Mouse (Mus musculus) liver, postnatal 0 days (tissue): Measurements from ENCODE around the gene Aox1. TPM values are rescaled to one million over a fixed set of nuclear protein-coding genes. Genes with fewer than 3 reads are reported as not detected.

ENCODE experiments used
- ATAC-seq: fragments of 200-750 bp; cut with Nextera tagmentation; 2 replicates; pipeline ENCODE4 v1.8.0; 2017; ENCODE audit warnings: mild to moderate bottlenecking, moderate library complexity
- DNase-seq: peaks from one replicate; pipeline ENCODE4 v3.0.0-alpha.2; 2016
- H3K27ac ChIP-seq: fragments of 300-500 bp; sonication (generic); 2 replicates; pipeline ENCODE4 v1.5.1; 2014; ENCODE audit warnings: antibody characterized with exemption, moderate library complexity, mild to moderate bottlenecking, low read depth
- H3K27me3 ChIP-seq: fragments of 300-500 bp; sonication (generic); 2 replicates; pipeline ENCODE4 v1.6.1; 2014; ENCODE audit warnings: low read length, control low read depth, mixed read lengths; ENCODE audit not compliant: insufficient read depth
- H3K36me3 ChIP-seq: fragments of 300-500 bp; sonication (generic); replicated peaks from 2 replicates; pipeline ENCODE4 v1.6.1; 2014; ENCODE audit warnings: mild to moderate bottlenecking, control low read depth, low read length, moderate library complexity, mixed read lengths; ENCODE audit not compliant: insufficient read depth
- H3K4me1 ChIP-seq: fragments of 300-500 bp; sonication (generic); 2 replicates; pipeline ENCODE4 v1.6.1; 2014; ENCODE audit warnings: antibody characterized with exemption, mild to moderate bottlenecking, control low read depth; ENCODE audit not compliant: insufficient read depth
- H3K4me2 ChIP-seq: fragments of 300-500 bp; sonication (generic); 2 replicates; pipeline ENCODE4 v1.6.1; 2014; ENCODE audit warnings: low read depth, mild to moderate bottlenecking, low read length, moderate library complexity, mixed read lengths
- H3K4me3 ChIP-seq: fragments of 300-500 bp; sonication (generic); 2 replicates; pipeline ENCODE4 v1.5.1; 2014; ENCODE audit warnings: low read depth, low read length
- H3K9ac ChIP-seq: fragments of 300-500 bp; sonication (generic); replicated peaks from 2 replicates; pipeline ENCODE4 v1.6.1; 2014; ENCODE audit warnings: mild to moderate bottlenecking, moderate library complexity
- H3K9me3 ChIP-seq: fragments of 300-500 bp; sonication (generic); 2 replicates; pipeline ENCODE4 v1.6.1; 2016; ENCODE audit warnings: mild to moderate bottlenecking, control low read depth, low read length, mixed read lengths
- CTCF ChIP-seq: sonication (generic); IDR thresholded peaks from 2 replicates; pipeline ENCODE4 v1.5.1; 2016; ENCODE audit warnings: antibody characterized with exemption, low read depth
- EP300 ChIP-seq: IDR thresholded peaks from 2 replicates; pipeline ENCODE4 v1.6.1; 2016; ENCODE audit warnings: antibody characterized with exemption, low read depth, mild to moderate bottlenecking
- WGBS: fragments of 180-500 bp; shearing (Covaris S2); extraction: QIAGEN DNeasy Blood & Tissue Kit; methylation state at CpG from one replicate; pipeline ENCODE4 v1.1.7; 2014; ENCODE audit not compliant: insufficient replicate concordance; 5-methylcytosine and 5-hydroxymethylcytosine counted together
- polyA plus RNA-seq: library from polyadenylated mRNA; unstranded; fragments of >200 nt; fragmentation: Nextera tagmentation; extraction: Ambion mirVana; gene quantifications from 2 replicates; pipeline ENCODE4 v1.2.1, GENCODE M21; 2015

Aox1 gene
- polyA plus RNA-seq, 1 experiment from 2014 or later = 0.42 TPM

DNA sequence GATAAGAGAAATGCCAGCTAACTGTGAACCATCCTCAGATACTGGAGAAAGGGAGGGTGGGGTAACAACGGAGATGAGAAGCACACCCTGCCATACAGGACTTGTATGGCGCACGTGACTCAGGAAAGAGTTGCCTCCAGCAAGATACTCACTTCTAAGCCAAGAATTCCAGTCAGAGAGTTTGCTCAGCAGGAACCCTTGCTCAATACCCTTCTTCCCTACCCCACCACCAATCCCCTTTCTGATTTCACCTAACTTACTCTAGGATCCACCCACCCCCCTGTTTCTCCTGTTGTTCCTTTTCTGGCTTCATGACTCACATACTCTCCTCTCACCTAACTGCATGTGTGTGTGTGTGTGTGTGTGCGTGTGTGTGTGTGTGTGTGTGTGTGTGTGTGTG lies 81.6 kb downstream of the Aox1 start:
- Histone ChIP-seq H3K4me3 (no peak overlapping the region), H3K4me1 (peaks cover 9% of the 10 kb centered on the region; the same call in 1 of the 2 replicates), H3K36me3 (no peaks in the 10 kb centered on the region), H3K9ac (no peak overlapping the region), H3K9me3 (no peaks in the 10 kb centered on the region), H3K27ac (no peak overlapping the region), H3K27me3 (no peaks in the 10 kb centered on the region), H3K4me2 (no peak overlapping the region)
- no peak for TF ChIP-seq CTCF
- TF ChIP-seq EP300 = no peak
- whole genome bisulfite sequencing = 80% methylated on average over 4 of the region's 4 CpGs
- no peak for DNase-seq
- ATAC-seq = no peak

DNA sequence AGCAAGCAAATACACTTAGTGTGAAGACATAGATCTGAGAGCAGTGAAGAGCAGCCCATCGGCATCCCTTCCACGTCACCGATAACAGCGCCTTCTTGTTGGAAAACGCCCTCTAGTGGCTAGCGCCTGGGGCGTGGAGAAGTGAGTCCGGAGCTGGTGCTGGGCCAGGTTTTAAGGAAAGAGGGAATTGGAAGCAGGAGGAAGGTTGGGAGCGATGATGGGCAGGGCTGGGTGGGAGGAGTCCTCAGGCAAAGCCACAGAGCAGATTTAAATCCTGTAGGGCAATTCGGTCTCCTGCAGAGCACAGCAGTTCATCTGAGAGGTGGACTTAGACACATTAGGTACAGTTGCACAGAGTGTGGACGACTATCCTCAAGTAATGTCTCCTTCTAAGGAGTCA lies 83.1 kb downstream of the Aox1 start, which contains the start of gene Aox3:
Gene Aox3, plus strand, starts transcription at position 251 of the 400 bp plus-strand sequence.
- Histone ChIP-seq H3K27me3 (no peaks in the 10 kb centered on the region), H3K4me3 (peak within 1 kb of the TSS; percentile 30), H3K27ac (peak within 1 kb of the TSS; percentile 61), H3K9me3 (no peaks in the 10 kb centered on the region), H3K4me2 (peak within 1 kb of the TSS; percentile 66), H3K36me3 (no peaks in the 10 kb centered on the region), H3K9ac (peak within 1 kb of the TSS; percentile 26), H3K4me1 (peaks cover 9% of the 10 kb centered on the region; the same call in 1 of the 2 replicates)
- WGBS = 16% methylated on average over 11 of the region's 11 CpGs
- TF ChIP-seq CTCF (peak; percentile 81), EP300 (no peak)
- DNase-seq (peak; percentile 83), ATAC-seq (peak; percentile 91)

DNA sequence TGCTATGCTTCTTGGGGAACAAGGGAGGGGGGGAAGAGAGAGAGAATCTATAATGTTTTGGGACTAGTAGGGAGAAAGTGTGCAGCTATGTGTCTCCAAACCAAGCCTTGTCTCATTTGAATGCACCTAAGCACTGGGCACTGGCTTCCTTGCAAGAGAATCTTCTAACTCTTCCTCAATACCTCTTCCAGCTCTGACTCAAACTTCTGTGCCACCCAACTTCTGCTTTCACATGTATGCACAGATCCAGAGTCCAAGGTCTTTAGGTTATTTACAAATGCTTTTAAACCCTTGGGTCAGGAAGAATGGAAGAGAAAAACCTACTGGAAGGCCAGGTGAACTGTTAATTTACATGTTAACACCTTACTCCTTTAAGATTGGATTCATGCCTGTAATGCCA lies 83.7 kb downstream of the Aox1 start:
- Histone ChIP-seq H3K36me3 (no peaks in the 10 kb centered on the region), H3K27me3 (no peaks in the 10 kb centered on the region), H3K27ac (peak overlapping the region; percentile 61), H3K9ac (peak overlapping the region; percentile 26; the same call in 1 of the 2 replicates), H3K4me3 (peak overlapping the region; percentile 30), H3K4me1 (peaks cover 9% of the 10 kb centered on the region; the same call in 1 of the 2 replicates), H3K9me3 (no peaks in the 10 kb centered on the region), H3K4me2 (peak overlapping the region; percentile 66)
- DNase-seq (no peak), ATAC-seq (peak; percentile 32; the same call in 1 of the 2 replicates)
- no peak for TF ChIP-seq CTCF
- TF ChIP-seq EP300 = no peak

DNA sequence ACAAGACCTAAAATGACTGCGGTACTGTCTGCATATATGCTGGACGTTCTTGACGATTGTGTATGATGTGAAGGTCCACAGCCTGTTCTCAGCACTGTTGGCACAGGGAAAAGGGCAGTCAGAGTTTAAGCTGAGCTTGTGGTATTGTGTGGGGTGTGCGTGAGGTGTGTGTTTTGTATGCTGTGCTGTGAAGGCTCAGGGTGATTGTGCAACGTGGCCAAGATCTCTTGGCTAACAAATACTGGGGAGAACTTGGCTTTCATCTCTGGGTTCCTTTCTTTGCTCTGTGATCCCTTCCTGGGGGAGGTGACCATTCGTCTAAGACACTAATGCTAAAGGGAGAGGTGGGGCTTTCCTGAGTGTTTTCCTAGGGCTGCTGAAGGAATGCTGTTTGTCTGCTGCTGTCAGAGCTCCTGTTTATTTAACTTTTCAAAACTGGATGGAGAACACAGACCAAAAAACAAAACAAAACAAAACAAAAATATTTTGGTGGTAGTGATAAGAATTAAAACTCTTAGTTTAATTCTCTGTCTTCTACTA lies 84.4 kb downstream of the Aox1 start:
- WGBS = 46% methylated on average over 6 of the region's 6 CpGs
- Histone ChIP-seq H3K4me1 (peaks cover 9% of the 10 kb centered on the region; the same call in 1 of the 2 replicates), H3K9ac (peak overlapping the region; percentile 26; the same call in 1 of the 2 replicates), H3K9me3 (no peaks in the 10 kb centered on the region), H3K4me2 (peak overlapping the region; percentile 66), H3K27ac (peak overlapping the region; percentile 61), H3K4me3 (peak overlapping the region; percentile 30), H3K27me3 (no peaks in the 10 kb centered on the region), H3K36me3 (0 out of 2 replicates have a peak, but pooled peaks cover 3% of the 10 kb centered on the region)
- ATAC-seq = peak; percentile 45
- TF ChIP-seq CTCF = no peak
- no peak for TF ChIP-seq EP300
- DNase-seq = no peak

DNA sequence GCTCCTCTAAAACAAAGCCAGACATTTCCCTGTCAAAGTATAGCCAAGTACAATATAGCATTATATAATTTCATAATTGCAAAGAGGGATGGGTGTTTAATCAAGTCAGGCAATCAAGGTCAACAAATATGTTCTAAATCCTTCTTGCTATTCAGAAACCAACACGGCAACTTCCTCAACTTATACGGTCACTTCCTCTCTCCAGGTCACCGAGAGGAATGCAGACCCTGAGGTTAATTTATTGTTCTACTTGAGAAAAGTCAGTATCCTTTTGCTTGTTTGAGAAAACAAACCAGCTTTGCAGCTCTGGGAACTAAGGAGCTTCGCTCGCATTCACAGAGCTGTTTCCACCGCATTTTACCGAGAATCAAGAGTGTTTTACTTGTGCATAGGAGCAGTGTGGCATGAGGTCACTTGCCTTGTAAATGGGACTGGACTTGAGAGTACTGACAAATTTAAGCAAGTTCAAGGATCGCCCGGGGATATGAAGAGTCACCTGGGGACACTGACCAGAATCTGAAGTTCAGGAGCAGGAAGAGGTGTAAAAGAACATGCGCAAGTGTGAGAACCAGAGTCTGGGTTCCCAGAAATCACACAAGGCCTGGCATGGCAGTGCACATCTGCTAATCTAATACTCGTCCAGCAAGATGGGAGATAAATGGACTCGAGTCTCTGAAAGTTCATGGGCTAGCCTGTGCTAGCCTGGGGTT lies 85.1 kb downstream of the Aox1 start:
- H3K27me3 ChIP-seq = no peaks in the 10 kb centered on the region
- H3K9ac ChIP-seq = no peak overlapping the region
- TF ChIP-seq CTCF (no peak), EP300 (no peak)
- peaks cover 9% of the 10 kb centered on the region; the same call in 1 of the 2 replicates for H3K4me1 ChIP-seq
- DNase-seq (no peak), ATAC-seq (no peak)
- H3K9me3 ChIP-seq = no peaks in the 10 kb centered on the region
- peak overlapping the region; percentile 66; the same call in 1 of the 2 replicates for H3K4me2 ChIP-seq
- 49% methylated on average over 12 of the region's 12 CpGs for WGBS
- H3K4me3 ChIP-seq = no peak overlapping the region
- H3K27ac ChIP-seq = no peak overlapping the region
- H3K36me3 ChIP-seq = 0 out of 2 replicates have a peak, but pooled peaks cover 9% of the 10 kb centered on the region

DNA sequence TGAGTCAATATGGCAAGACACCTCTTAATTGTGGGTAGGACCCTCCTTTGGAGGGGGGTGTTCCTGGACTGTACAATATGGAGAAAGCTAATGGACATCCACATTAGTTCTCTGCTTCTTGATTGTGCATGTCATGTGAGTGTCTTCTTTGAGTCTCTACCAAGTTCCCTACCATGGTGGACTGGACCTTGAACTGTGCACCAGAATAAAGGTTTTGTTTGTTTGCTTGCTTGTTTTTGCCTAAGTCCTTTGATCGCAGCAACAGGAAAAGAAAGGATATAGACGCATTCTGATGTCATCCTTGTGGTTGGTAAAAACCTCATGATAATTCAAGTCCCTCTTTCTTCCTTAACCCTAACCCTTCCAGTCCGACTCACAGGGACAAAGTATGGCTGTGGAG lies 88.5 kb downstream of the Aox1 start:
- H3K4me2 ChIP-seq = no peak overlapping the region
- peaks cover 9% of the 10 kb centered on the region; the same call in 1 of the 2 replicates for H3K4me1 ChIP-seq
- no peak for TF ChIP-seq EP300
- TF ChIP-seq CTCF = no peak
- H3K36me3 ChIP-seq = 0 out of 2 replicates have a peak, but pooled peaks cover 9% of the 10 kb centered on the region
- no peak overlapping the region for H3K9ac ChIP-seq
- WGBS = 75% methylated on average over 3 of the region's 3 CpGs
- ATAC-seq (no peak), DNase-seq (no peak)
- H3K27me3 ChIP-seq = no peaks in the 10 kb centered on the region
- no peak overlapping the region for H3K4me3 ChIP-seq
- H3K27ac ChIP-seq = no peak overlapping the region
- H3K9me3 ChIP-seq = no peaks in the 10 kb centered on the region
